Mouse (Mus musculus): ENCODE measurements at regions not wholly inside any gene's neighbourhood (a gene's known extent, or its start where the extent isn't known, plus 50 kb on each side); places are given as distances from the start of the nearest gene placed in this dataset.

GRCm38 (mm10) chr4:124443613-124444108 is 166.9 kb downstream of the 3100002H09Rik start:
- Histone ChIP-seq H3K4me3 (no peak overlapping the region), H3K4me1 (peaks cover 17% of the 10 kb centered on the region), H3K27me3 (peaks cover 34% of the 10 kb centered on the region), H3K4me2 (replicated peaks) (peak overlapping the region; percentile 29; the same call in 1 of the 2 replicates), H3K9me3 (no peaks in the 10 kb centered on the region), H3K27ac (no peak overlapping the region), H3K36me3 (no peaks in the 10 kb centered on the region), H3K9ac (no peak overlapping the region)
- 0 out of 2 replicates have a peak, but pooled peaks have one; percentile 22 for ATAC-seq (ENCODE audit: insufficient number of reproducible peaks, insufficient read depth, low FRiP score, low TSS enrichment)
- 0% methylated on average over 9 of the region's 10 CpGs for WGBS

GRCm38 (mm10) chr4:124443130-124443503 is 167.5 kb downstream of the 3100002H09Rik start:
- H3K36me3 ChIP-seq = no peaks in the 10 kb centered on the region
- H3K4me3 ChIP-seq = no peak overlapping the region
- H3K4me2 ChIP-seq (replicated peaks) = peak overlapping the region; percentile 29; the same call in 1 of the 2 replicates
- peaks cover 17% of the 10 kb centered on the region for H3K4me1 ChIP-seq
- no peak overlapping the region for H3K27ac ChIP-seq
- H3K9ac ChIP-seq = no peak overlapping the region
- WGBS = 16% methylated on average over 10 of the region's 10 CpGs
- peaks cover 34% of the 10 kb centered on the region for H3K27me3 ChIP-seq
- ATAC-seq (ENCODE audit: insufficient number of reproducible peaks, insufficient read depth, low FRiP score, low TSS enrichment) = no peak
- no peaks in the 10 kb centered on the region for H3K9me3 ChIP-seq

DNA sequence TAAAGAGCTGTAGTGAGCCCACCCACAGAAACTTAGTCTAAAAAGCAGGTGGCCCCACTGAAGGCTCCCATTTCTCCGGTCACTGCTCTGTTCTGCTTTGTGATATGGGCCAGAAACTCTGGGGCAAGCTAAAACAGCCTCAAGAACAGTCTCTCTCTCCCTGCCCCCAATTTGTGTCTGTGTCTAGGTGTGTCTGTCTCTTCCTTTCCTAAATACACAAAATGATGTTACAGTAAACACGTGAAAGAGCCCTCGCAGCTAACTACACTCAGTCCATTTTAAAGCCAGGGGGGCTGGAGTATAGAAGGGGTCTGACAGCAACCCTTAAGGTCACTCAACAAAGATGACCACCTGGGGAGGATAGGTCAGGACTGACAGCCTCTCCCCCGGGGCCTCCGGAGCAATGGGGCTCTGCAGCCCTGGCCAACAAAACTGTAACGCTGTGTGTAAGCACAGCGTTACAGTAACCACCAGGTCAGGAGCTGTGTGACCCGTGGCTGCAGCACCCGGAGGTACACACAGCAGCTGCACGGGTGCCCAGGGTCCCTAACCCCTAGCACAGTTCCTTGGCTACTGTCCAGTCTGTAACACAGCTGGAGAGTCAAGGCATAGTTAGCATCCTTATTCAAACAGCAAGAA is 168.0 kb downstream of the 3100002H09Rik start:
- no peak overlapping the region for H3K9ac ChIP-seq
- peaks cover 34% of the 10 kb centered on the region for H3K27me3 ChIP-seq
- WGBS = 11% methylated on average over 10 of the region's 10 CpGs
- no peak overlapping the region for H3K27ac ChIP-seq
- H3K36me3 ChIP-seq = no peaks in the 10 kb centered on the region
- H3K9me3 ChIP-seq = no peaks in the 10 kb centered on the region
- H3K4me1 ChIP-seq = peaks cover 17% of the 10 kb centered on the region
- H3K4me2 ChIP-seq (replicated peaks) = no peak overlapping the region
- no peak overlapping the region for H3K4me3 ChIP-seq
- no peak for ATAC-seq (ENCODE audit: insufficient number of reproducible peaks, insufficient read depth, low FRiP score, low TSS enrichment)

GRCm38 (mm10) chr4:124441737-124442487 is 168.7 kb downstream of the 3100002H09Rik start:
- no peak overlapping the region for H3K4me3 ChIP-seq
- H3K9ac ChIP-seq = no peak overlapping the region
- peaks cover 17% of the 10 kb centered on the region for H3K4me1 ChIP-seq
- no peaks in the 10 kb centered on the region for H3K9me3 ChIP-seq
- peaks cover 38% of the 10 kb centered on the region for H3K27me3 ChIP-seq
- no peak overlapping the region for H3K27ac ChIP-seq
- H3K36me3 ChIP-seq = no peaks in the 10 kb centered on the region
- no peak overlapping the region for H3K4me2 ChIP-seq (replicated peaks)
- 15% methylated on average over 15 of the region's 15 CpGs for WGBS
- no peak for ATAC-seq (ENCODE audit: insufficient number of reproducible peaks, insufficient read depth, low FRiP score, low TSS enrichment)

GRCm38 (mm10) chr4:124435040-124435434 is 175.6 kb downstream of the 3100002H09Rik start:
- H3K4me2 ChIP-seq (replicated peaks) = no peak overlapping the region
- H3K36me3 ChIP-seq = no peaks in the 10 kb centered on the region
- WGBS = 40% methylated on average over 12 of the region's 12 CpGs
- no peaks in the 10 kb centered on the region for H3K9me3 ChIP-seq
- H3K27me3 ChIP-seq = peaks cover 25% of the 10 kb centered on the region; the same call in 1 of the 2 replicates
- H3K4me1 ChIP-seq = peaks cover 10% of the 10 kb centered on the region
- H3K9ac ChIP-seq = no peak overlapping the region
- no peak overlapping the region for H3K27ac ChIP-seq
- no peak for ATAC-seq (ENCODE audit: insufficient number of reproducible peaks, insufficient read depth, low FRiP score, low TSS enrichment)
- H3K4me3 ChIP-seq = no peak overlapping the region

DNA sequence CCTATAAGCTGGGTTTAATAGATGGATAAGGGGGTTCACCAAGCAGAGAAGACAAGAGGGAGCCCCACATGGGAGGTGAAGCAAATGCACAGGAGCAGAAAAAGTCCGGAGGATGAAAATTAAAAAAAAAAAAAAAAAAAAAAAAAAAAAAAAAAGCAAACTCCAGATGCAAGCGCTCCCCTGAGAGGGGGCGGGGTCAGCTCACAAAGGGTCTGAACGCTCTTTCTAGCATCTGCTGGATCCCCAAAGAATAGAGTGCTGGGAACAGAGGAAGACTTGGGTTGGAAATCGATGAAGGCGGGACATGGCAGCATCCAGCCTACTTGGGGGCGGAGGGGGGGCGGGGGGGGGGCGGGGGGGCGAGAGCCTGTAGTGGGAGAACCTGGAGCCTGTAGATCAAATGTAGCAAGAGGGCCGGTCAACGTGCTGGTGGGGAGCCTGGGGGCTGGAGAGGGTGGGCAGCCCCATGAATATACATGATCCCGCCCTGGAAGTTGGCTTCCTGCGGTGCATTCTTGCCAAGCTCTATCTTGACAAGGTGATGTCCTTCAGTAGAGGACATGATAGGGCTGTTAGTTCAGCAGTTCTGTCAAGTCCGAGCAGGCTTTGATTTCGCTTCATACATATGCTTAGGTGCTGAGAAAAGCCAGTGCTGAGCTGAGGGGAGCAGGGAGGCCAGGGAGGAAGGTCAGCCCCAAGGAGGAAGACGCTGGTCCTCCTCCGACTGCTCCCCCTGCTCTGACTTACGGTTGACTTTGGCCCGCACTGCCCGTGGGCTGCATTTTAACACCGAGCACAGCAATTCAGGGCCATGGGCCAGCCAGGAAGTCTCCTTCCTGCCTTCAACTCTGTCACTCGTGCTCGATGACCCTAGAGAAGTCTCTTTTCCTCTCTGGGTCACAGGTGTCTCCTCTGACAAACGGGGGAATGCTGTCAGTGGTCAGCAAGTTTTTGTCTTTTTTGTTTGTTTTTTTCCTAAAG is 176.3 kb downstream of the 3100002H09Rik start:
- Histone ChIP-seq H3K4me2 (replicated peaks) (peak overlapping the region; percentile 38), H3K4me1 (peaks cover 10% of the 10 kb centered on the region), H3K9ac (no peak overlapping the region), H3K27ac (no peak overlapping the region), H3K27me3 (peaks cover 19% of the 10 kb centered on the region; the same call in 1 of the 2 replicates), H3K9me3 (no peaks in the 10 kb centered on the region), H3K4me3 (no peak overlapping the region), H3K36me3 (no peaks in the 10 kb centered on the region)
- 0 out of 2 replicates have a peak, but pooled peaks have one; percentile 22 for ATAC-seq (ENCODE audit: insufficient number of reproducible peaks, insufficient read depth, low FRiP score, low TSS enrichment)
- WGBS = 8% methylated on average over 24 of the region's 25 CpGs

GRCm38 (mm10) chr4:124433506-124433905 is 177.1 kb downstream of the 3100002H09Rik start:
- no peak overlapping the region for H3K4me3 ChIP-seq
- no peak overlapping the region for H3K9ac ChIP-seq
- H3K4me2 ChIP-seq (replicated peaks) = no peak overlapping the region
- peaks cover 10% of the 10 kb centered on the region for H3K4me1 ChIP-seq
- no peaks in the 10 kb centered on the region for H3K9me3 ChIP-seq
- WGBS = 69% methylated on average over 9 of the region's 9 CpGs
- no peak for ATAC-seq (ENCODE audit: insufficient number of reproducible peaks, insufficient read depth, low FRiP score, low TSS enrichment)
- no peak overlapping the region for H3K27ac ChIP-seq
- H3K27me3 ChIP-seq = peaks cover 16% of the 10 kb centered on the region; the same call in 1 of the 2 replicates
- H3K36me3 ChIP-seq = no peaks in the 10 kb centered on the region

- 59% methylated on average over 16 of the region's 16 CpGs for WGBS
- H3K4me3 ChIP-seq = no peak overlapping the region
- peaks cover 12% of the 10 kb centered on the region; the same call in 1 of the 2 replicates for H3K27me3 ChIP-seq
- ATAC-seq (ENCODE audit: insufficient number of reproducible peaks, insufficient read depth, low FRiP score, low TSS enrichment) = no peak
- peaks cover 10% of the 10 kb centered on the region for H3K4me1 ChIP-seq
- H3K9ac ChIP-seq = no peak overlapping the region
- no peak overlapping the region for H3K4me2 ChIP-seq (replicated peaks)
- no peaks in the 10 kb centered on the region for H3K9me3 ChIP-seq
- no peaks in the 10 kb centered on the region for H3K36me3 ChIP-seq
- no peak overlapping the region for H3K27ac ChIP-seq
Measured at GRCm38 (mm10) chr4:124431193-124431592, 179.4 kb downstream of the 3100002H09Rik start.

DNA sequence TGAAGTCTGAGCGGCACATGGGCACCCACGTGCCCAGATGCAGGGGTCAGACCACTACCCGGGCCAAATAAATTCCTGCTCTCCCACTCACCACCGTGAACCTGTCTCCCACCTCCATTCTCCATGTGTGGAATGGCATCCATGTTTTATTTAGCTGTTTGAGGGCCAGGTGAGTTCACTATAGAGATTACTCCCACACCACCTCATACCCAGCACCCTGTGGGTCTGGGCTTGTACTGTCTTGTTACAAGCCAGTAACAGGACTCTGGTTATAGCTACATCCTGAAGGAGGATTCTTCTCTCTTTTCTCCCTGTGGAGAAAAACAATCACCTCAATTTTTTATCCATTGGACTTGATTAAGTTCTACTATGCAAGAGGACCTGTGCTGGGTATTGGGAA is 181.8 kb downstream of the 3100002H09Rik start:
- H3K27me3 ChIP-seq = 0 out of 2 replicates have a peak, but pooled peaks cover 3% of the 10 kb centered on the region
- ATAC-seq (ENCODE audit: insufficient number of reproducible peaks, insufficient read depth, low FRiP score, low TSS enrichment) = no peak
- no peak overlapping the region for H3K9ac ChIP-seq
- H3K9me3 ChIP-seq = no peaks in the 10 kb centered on the region
- no peak overlapping the region for H3K27ac ChIP-seq
- WGBS = 81% methylated on average over 4 of the region's 4 CpGs
- H3K4me3 ChIP-seq = no peak overlapping the region
- no peaks in the 10 kb centered on the region for H3K36me3 ChIP-seq
- H3K4me1 ChIP-seq = no peaks in the 10 kb centered on the region
- no peak overlapping the region for H3K4me2 ChIP-seq (replicated peaks)

GRCm38 (mm10) chr4:124422406-124422805 is 188.2 kb downstream of the 3100002H09Rik start:
- Histone ChIP-seq H3K36me3 (no peaks in the 10 kb centered on the region), H3K4me2 (replicated peaks) (no peak overlapping the region), H3K27ac (no peak overlapping the region), H3K4me1 (no peaks in the 10 kb centered on the region), H3K9ac (no peak overlapping the region), H3K4me3 (no peak overlapping the region), H3K27me3 (no peaks in the 10 kb centered on the region), H3K9me3 (no peaks in the 10 kb centered on the region)
- WGBS = 84% methylated on average over 6 of the region's 6 CpGs
- ATAC-seq (ENCODE audit: insufficient number of reproducible peaks, insufficient read depth, low FRiP score, low TSS enrichment) = no peak

- H3K4me2 ChIP-seq (replicated peaks) = no peak overlapping the region
- ATAC-seq (ENCODE audit: insufficient number of reproducible peaks, insufficient read depth, low FRiP score, low TSS enrichment) = no peak
- no peak overlapping the region for H3K9ac ChIP-seq
- no peaks in the 10 kb centered on the region for H3K9me3 ChIP-seq
- no peaks in the 10 kb centered on the region for H3K4me1 ChIP-seq
- H3K27ac ChIP-seq = no peak overlapping the region
- no peaks in the 10 kb centered on the region for H3K27me3 ChIP-seq
- no peaks in the 10 kb centered on the region for H3K36me3 ChIP-seq
- no peak overlapping the region for H3K4me3 ChIP-seq
- 17% methylated on average over 8 of the region's 8 CpGs for WGBS
Measured at GRCm38 (mm10) chr4:124418431-124418830, 192.2 kb downstream of the 3100002H09Rik start.

Measured in embryonic facial prominence, embryonic 12.5 days (tissue).